Mouse (Mus musculus): ENCODE measurements around the gene Sertad1. TPM values are rescaled to one million over a fixed set of nuclear protein-coding genes. Genes with fewer than 3 reads are reported as not detected.

The Sertad1 gene
- 10 to 100 TPM; 30.0 to 38.4 TPM for total RNA-seq (2021)
- long read RNA-seq, experiment 1, transcript Sertad1-201 (2 exons, 1,233 nt) = major isoform, 15 of 17 reads
- long read RNA-seq, experiment 1, partial matches to known transcripts = 0 of 17 reads
- long read RNA-seq, experiment 1, other reads (novel, unspliced or antisense) = 1 of 17 reads
- long read RNA-seq, experiment 2, transcript Sertad1-201 (2 exons, 1,233 nt) = major isoform, 11 of 11 reads
- long read RNA-seq, experiment 2, partial matches to known transcripts = 0 of 11 reads
- long read RNA-seq, experiment 2, other reads (novel, unspliced or antisense) = 0 of 11 reads

- peak; percentile 100 for DNase-seq
Measured at GRCm38 (mm10) chr7:27486770-27487697, at the start of gene Sertad1. Gene Sertad1, plus strand, starts transcription at chr7:27486910.

GRCm38 (mm10) chr7:27437544-27437943 is 49.2 kb upstream of the Sertad1 start:
- peak; percentile 36 to 57 for DNase-seq

- DNase-seq = no peak
Measured at GRCm38 (mm10) chr7:27440014-27440413, 46.7 kb upstream of the Sertad1 start.

- DNase-seq = no peak
Measured at GRCm38 (mm10) chr7:27446051-27446450, 40.7 kb upstream of the Sertad1 start.

GRCm38 (mm10) chr7:27446521-27447418 is 39.9 kb upstream of the Sertad1 start:
- DNase-seq = peak in 1 of 2 experiments; percentile 27

- DNase-seq = peak; percentile 98
Measured at GRCm38 (mm10) chr7:27447419-27448286, 39.1 kb upstream of the Sertad1 start, which contains the start of the genes Sptbn4 and Blvrb. Gene Sptbn4, minus strand, starts transcription at chr7:27447686. Gene Blvrb, plus strand, starts transcription at chr7:27447978.

GRCm38 (mm10) chr7:27448421-27449206 is 38.1 kb upstream of the Sertad1 start:
- DNase-seq = no peak

- peak; percentile 67 to 80 for DNase-seq
Measured at GRCm38 (mm10) chr7:27449256-27449862, 37.4 kb upstream of the Sertad1 start.

- no peak for DNase-seq
Measured at GRCm38 (mm10) chr7:27451359-27451758, 35.4 kb upstream of the Sertad1 start.

- no peak for DNase-seq
Measured at GRCm38 (mm10) chr7:27452206-27452770, 34.4 kb upstream of the Sertad1 start.

- no peak for DNase-seq
Measured at GRCm38 (mm10) chr7:27454461-27455121, 32.1 kb upstream of the Sertad1 start.

GRCm38 (mm10) chr7:27455273-27455672 is 31.4 kb upstream of the Sertad1 start:
- no peak for DNase-seq

- DNase-seq = no peak
Measured at GRCm38 (mm10) chr7:27458614-27459013, 28.1 kb upstream of the Sertad1 start.

- DNase-seq = no peak
Measured at GRCm38 (mm10) chr7:27459640-27460039, 27.1 kb upstream of the Sertad1 start.

- no peak for DNase-seq
Measured at GRCm38 (mm10) chr7:27460477-27460876, 26.2 kb upstream of the Sertad1 start.

GRCm38 (mm10) chr7:27467648-27468047 is 19.1 kb upstream of the Sertad1 start:
- no peak for DNase-seq

- DNase-seq = no peak
Measured at GRCm38 (mm10) chr7:27471390-27472120, 15.2 kb upstream of the Sertad1 start.

- no peak for DNase-seq
Measured at GRCm38 (mm10) chr7:27472596-27472995, 14.1 kb upstream of the Sertad1 start.
